Mouse (Mus musculus): ENCODE results near the gene Hist2h4.
"Not testable (repeated sequence)": the region's sequence is repeated elsewhere in the genome, so short reads cannot be mapped to it uniquely, and the experiment has no call there.

The Hist2h4 gene

GRCm38 (mm10) chr3:96247356-96248140 lies 15.6 kb downstream of the Hist2h4 start:
- in situ Hi-C loops (cut with MboI, MseI) = no loop called here

GRCm38 (mm10) chr3:96246427-96246856 lies 16.7 kb downstream of the Hist2h4 start, which contains the start of gene Hist2h3c1:
Gene Hist2h3c1 (plus strand): TSS chr3:96246685.
- in situ Hi-C loops (cut with MboI, MseI) = not testable (repeated sequence)

- in situ Hi-C loops (cut with MboI, MseI) = not testable (repeated sequence)
Observed at GRCm38 (mm10) chr3:96246018-96246417, 17.1 kb downstream of the Hist2h4 start.

DNA sequence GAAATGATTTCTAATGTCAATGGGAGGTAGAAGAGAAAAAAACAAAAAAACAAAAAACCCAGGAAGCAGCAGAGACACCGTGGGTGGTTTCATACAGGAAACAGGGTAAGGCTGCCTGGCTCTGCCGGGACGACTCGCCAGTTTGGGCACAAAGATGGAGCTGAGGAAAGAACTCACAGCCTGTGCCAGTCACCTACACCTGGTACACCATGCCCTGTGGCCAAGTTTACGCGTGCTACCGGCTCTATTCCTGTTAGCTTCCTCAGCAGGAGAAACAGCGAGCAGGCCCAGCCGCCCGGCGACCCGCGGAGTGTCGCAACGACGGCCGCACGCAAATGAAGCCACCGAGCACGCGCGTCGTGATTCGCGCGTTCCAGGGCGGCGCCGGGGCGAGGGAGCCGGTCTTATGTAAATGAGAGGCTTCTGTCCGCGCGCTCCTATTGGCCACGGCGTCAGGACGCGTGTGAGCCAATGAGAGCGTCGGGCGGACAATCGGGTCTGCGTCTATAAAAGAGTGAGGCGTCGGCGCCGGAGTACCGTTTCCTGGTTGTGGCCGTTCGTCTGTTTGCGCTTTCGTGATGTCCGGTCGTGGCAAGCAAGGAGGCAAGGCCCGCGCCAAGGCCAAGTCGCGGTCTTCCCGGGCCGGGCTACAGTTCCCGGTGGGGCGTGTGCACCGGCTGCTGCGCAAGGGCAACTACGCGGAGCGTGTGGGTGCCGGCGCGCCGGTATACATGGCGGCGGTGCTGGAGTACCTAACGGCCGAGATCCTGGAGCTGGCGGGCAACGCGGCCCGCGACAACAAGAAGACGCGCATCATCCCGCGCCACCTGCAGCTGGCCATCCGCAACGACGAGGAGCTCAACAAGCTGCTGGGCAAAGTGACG lies 17.9 kb downstream of the Hist2h4 start, which contains the start of gene Hist2h2aa1:
Hist2h2aa1 (plus strand) TSS at position 495 of the 884 bp plus-strand sequence.
- in situ Hi-C loops (cut with MboI, MseI) = not testable (repeated sequence)

DNA sequence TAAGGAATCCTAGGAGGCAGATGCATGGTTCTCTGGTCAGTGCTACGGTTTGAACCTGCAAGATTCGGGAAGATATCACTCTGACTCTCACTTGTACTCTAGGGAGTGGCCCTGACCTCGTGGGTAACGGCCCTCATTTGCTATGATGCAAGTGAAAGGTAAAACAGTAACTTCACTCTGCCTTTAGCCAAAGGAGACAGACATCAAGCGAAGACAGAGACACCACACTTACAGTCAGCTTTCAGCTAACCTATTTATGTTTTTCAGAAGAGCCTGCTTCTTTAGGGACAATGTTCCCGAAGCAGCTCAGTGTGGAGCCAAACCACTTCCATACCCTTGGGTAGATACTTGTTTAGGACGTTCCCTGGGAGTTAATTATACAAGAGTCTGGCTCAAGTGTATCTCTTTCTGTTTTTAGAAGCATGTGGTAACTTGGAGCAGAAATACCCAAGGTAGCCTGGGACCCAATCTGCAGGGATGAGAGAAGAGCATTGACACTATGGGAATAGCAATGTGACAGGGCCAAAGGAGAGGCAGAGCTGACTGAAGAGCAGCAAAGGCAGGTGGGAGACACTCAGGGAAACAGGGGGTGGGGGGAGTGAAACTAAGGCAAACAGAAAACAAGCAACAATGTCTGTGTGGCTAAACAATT lies 19.1 kb downstream of the Hist2h4 start:
- in situ Hi-C loops (cut with MboI, MseI) = no loop called here

DNA sequence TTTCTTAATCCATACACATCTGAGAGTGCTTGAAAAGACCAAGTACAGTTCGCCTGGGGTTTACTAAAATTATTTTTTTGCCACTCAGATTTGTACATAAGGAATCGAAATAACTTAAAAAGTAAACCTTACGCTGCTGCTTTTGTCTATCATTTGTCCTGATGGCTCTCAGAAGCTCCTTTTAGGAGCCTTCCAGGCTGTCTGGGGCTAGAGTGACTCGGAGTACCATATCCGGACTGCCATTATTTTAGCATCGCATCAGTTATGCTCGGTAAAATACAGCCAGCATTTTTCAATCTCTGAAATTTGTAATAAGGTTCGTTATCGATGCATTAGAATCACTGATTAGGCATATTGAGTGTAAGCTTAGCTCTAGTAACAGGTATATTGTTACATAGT lies 22.3 kb downstream of the Hist2h4 start:
- in situ Hi-C loops (cut with MboI, MseI) = no loop called here

- in situ Hi-C loops (cut with MboI, MseI) = not testable (repeated sequence)
Observed at GRCm38 (mm10) chr3:96239949-96240798, 22.9 kb downstream of the Hist2h4 start, which contains the start of gene Hist2h2aa2. Gene Hist2h2aa2 (minus strand): TSS chr3:96240276.

DNA sequence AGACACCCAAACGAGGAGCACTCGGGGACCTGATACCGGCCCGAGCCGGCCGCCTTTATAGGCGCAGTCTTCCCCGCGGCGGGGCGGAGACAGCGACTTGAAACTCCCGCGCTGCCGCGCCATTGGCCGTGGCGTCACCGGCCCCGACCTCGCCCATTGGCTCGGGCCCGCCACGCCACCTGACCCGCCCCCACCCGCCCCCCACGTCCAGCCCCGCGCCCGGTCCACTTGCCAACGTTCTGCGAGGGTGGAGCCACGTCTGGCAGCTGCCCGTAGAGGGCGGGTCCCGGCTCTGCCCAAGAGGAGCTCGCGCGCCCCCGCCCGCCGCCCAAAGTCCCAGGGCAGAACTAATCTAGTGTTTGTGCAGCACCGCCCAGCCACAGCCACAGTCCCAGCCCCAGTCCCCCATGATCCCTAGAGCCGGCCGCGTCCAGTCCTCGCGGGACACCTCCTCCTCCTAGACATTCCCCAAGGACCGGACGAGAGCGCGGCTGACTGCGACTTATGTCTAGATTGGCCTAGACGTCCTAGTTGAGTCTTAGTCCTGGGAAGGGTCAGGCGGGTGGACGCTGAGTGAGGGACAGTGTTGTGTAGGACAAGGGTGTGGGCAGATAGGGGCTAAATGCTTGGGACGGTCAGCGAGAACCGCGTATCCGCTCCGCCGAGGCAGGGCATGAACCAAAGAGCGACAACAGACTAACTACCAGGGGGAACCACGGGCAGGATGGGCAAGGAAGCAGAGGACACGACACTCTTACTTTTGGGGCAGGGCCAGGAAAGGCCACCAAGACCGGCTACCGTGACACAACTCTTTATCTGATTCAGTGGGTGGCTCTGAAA lies 23.9 kb downstream of the Hist2h4 start, which contains the start of gene Hist2h3c2:
Hist2h3c2 (minus strand) TSS at position 174 of the 840 bp plus-strand sequence.
- in situ Hi-C loops (cut with MboI, MseI) = not testable (repeated sequence)

GRCm38 (mm10) chr3:96237904-96238511 lies 25.1 kb downstream of the Hist2h4 start:
- in situ Hi-C loops (cut with MboI, MseI) = no loop called here

GRCm38 (mm10) chr3:96237335-96237903 lies 25.7 kb downstream of the Hist2h4 start:
- in situ Hi-C loops (cut with MboI, MseI) = no loop called here

- in situ Hi-C loops (cut with MboI, MseI) = no loop called here
Observed at GRCm38 (mm10) chr3:96236834-96237334, 26.2 kb downstream of the Hist2h4 start.

DNA sequence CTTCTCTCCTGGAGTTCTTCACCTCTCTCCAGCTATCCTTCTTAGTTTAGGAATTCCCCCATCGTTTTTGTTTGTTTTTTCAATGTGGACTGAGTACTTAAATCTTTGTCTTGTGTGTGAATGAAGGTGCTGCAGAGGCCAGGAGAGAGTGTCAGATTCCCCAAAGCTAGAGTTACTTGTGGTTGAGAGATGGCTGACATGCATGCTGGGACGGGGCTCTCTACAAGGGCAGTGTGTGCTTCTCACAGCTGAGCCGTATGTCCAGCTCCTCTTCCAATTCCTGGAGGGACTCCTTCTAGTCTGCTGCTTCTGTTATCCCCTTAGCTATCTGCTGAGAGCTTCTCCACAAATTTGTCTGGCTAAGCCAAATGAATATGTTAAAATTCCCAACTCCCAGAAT lies 27.3 kb downstream of the Hist2h4 start:
- in situ Hi-C loops (cut with MboI, MseI) = no loop called here

DNA sequence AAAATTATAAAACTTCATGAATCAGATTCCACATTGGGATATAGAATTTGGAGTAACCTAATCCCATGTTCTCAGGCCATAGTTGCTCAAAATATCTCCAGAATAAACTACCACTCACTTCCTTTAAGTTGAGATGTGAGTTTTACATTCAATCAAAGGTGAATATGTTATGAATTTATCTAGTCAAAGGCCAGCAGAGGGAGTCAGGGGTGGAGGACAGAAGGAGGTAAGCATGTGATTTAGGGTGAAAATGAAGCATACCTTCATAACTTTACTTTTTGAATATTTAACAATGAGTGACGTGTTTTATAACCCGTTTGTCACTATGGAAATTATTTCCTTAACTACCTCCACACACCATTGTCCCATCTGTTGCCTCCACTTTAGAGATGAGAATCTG lies 28.2 kb downstream of the Hist2h4 start:
- in situ Hi-C loops (cut with MboI, MseI) = no loop called here

- in situ Hi-C loops (cut with MboI, MseI) = no loop called here
Observed at GRCm38 (mm10) chr3:96231758-96232120, 31.4 kb downstream of the Hist2h4 start.

- in situ Hi-C loops (cut with MboI, MseI) = no loop called here
Observed at GRCm38 (mm10) chr3:96230910-96231757, 32.0 kb downstream of the Hist2h4 start.

DNA sequence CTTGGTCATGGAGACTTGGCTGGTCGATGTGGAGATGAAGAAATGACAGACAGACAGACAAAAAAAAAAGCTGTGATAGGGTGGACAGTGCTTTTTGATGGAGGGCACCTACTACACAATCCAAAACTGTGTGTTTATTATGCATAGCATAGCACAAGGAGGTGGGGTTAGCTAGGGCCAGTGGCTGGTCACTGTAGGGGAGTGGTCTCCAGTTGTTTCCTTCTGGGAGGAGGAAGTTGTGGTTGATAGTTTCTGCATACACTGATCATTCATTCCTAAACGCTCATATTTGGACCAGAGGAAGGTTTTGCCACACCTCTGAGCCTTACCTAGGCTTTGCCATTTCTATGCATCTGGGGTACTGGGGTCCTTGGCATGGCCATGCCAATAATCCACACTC lies 32.7 kb downstream of the Hist2h4 start:
- in situ Hi-C loops (cut with MboI, MseI) = no loop called here

GRCm38 (mm10) chr3:96228828-96229227 lies 34.3 kb downstream of the Hist2h4 start:
- in situ Hi-C loops (cut with MboI, MseI) = loop anchor here (5.0 to 10.0 kb wide), 2 partner anchors 47 to 1214 kb away; partner anchors contain the start of genes Sv2a and Zfp687

Measured in T-helper 2 cell (primary cell).